8 mouse cellular contexts compared by ENCODE assay signal in genomic region chr5:107598380-107598779, GRCm38 (mm10). TPM values are rescaled to one million over a fixed set of nuclear protein-coding genes. Genes with fewer than 3 reads are reported as not detected.
DNase-seq lines count a peak whose midpoint lies in the region; ATAC-seq and TF ChIP-seq lines count a peak whose summit lies in the region.

No protein-coding gene starts in this region.

- WGBS in heart, embryonic 12.5 days = 26% methylated on average over 4 of the region's 4 CpGs
- WGBS in forebrain, embryonic 16.5 days = 20% methylated on average over 4 of the region's 4 CpGs
- 23% methylated on average over 4 of the region's 4 CpGs for WGBS in macrophage (ENCODE audit: missing documents)
- WGBS in cerebellum, adult 2 months = 28% methylated on average over 4 of the region's 4 CpGs

- in situ Hi-C loops in CH12.LX (cut with MboI; ENCODE audit: low pct_ligation_motif_present, low pct_unique_long_range_greater_than_20kb, low sequenced_read_pairs) = no loop called here

- H3K27me3 ChIP-seq in heart, embryonic 12.5 days (replicated peaks) = no peaks in the 10 kb centered on the region
- H3K27me3 ChIP-seq in CH12.LX (replicated peaks) = no peaks in the 10 kb centered on the region
- no peaks in the 10 kb centered on the region for H3K27me3 ChIP-seq in forebrain, embryonic 16.5 days (replicated peaks; ENCODE audit: control insufficient read depth, insufficient read depth, low read length)
- H3K27me3 ChIP-seq in cerebellum, adult 2 months (ENCODE audit: control insufficient read depth, insufficient read depth, low read length) = no peaks in the 10 kb centered on the region

- H3K79me2 ChIP-seq in CH12.LX (replicated peaks; ENCODE audit: control insufficient read depth, extremely low read depth, insufficient read depth, poor library complexity, severe bottlenecking) (peaks cover 3% of the 10 kb centered on the region; the same call in 1 of the 2 replicates), macrophage (ENCODE audit: inconsistent target) (no peaks in the 10 kb centered on the region)

- DNase-seq in heart, postnatal 10 days = no peak
- peak; percentile 18 for DNase-seq in CH12.LX (ENCODE audit: extremely low read depth)
- no peak for DNase-seq in ovary, postnatal 36 days (ENCODE audit: low spot score)
- DNase-seq in adrenal gland, adult (ENCODE audit: inconsistent age in 2 of 2, low spot score in 1 of 2) = no peak
- no peak for DNase-seq in cerebellum, adult 2 months

- no peak for TF ChIP-seq POLR2A in CH12.LX (IDR thresholded peaks at IDR 0.05; ENCODE audit: low read depth, low read length)
- no peak for TF ChIP-seq POLR2A in cerebellum, adult 2 months (IDR thresholded peaks at IDR 0.05; ENCODE audit: borderline replicate concordance, insufficient read depth, low read length)

- H3K4me2 ChIP-seq in heart, embryonic 12.5 days = peak overlapping the region; percentile 89
- peak overlapping the region; percentile 96 for H3K4me2 ChIP-seq in CH12.LX (ENCODE audit: insufficient read depth, low read depth, poor library complexity, severe bottlenecking)
- peak overlapping the region; percentile 71 for H3K4me2 ChIP-seq in forebrain, embryonic 16.5 days (ENCODE audit: low read length)

- dilution Hi-C loops in CH12.LX (cut with MboI; ENCODE audit: extremely low pct_ligation_motif_present, extremely low pct_unique_long_range_greater_than_20kb, low sequenced_read_pairs) = no loop called here

- peak overlapping the region; percentile 93; the same call in 1 of the 2 replicates for H3K9ac ChIP-seq in heart, embryonic 12.5 days
- H3K9ac ChIP-seq in CH12.LX (ENCODE audit: insufficient read depth, low read depth) = peak overlapping the region; percentile 81
- peak overlapping the region; percentile 83 for H3K9ac ChIP-seq in forebrain, embryonic 16.5 days (replicated peaks; ENCODE audit: low read depth, low read length)

- peaks cover 21% of the 10 kb centered on the region for H3K36me3 ChIP-seq in heart, embryonic 12.5 days
- H3K36me3 ChIP-seq in CH12.LX (replicated peaks in 1 of 2; ENCODE audit: control insufficient read depth in 1 of 2, insufficient read depth in 1 of 2, low read length in 1 of 2) = peaks cover 18 to 41% of the 10 kb centered on the region in 2 experiments
- H3K36me3 ChIP-seq in forebrain, embryonic 16.5 days (ENCODE audit: control insufficient read depth, insufficient read depth) = peaks cover 2% of the 10 kb centered on the region; the same call in 1 of the 2 replicates
- H3K36me3 ChIP-seq in macrophage (ENCODE audit: inconsistent target) = peaks cover 21% of the 10 kb centered on the region

- no peaks in the 10 kb centered on the region for H3K9me3 ChIP-seq in heart, embryonic 12.5 days (replicated peaks)
- H3K9me3 ChIP-seq in CH12.LX (replicated peaks; ENCODE audit: low read length) = no peaks in the 10 kb centered on the region
- no peaks in the 10 kb centered on the region for H3K9me3 ChIP-seq in forebrain, embryonic 16.5 days (ENCODE audit: control insufficient read depth, low read length)

- no peak overlapping the region for H3K27ac ChIP-seq in heart, embryonic 12.5 days (ENCODE audit: poor library complexity, severe bottlenecking)
- H3K27ac ChIP-seq in CH12.LX (ENCODE audit: insufficient read depth, low read depth) = no peak overlapping the region
- no peak overlapping the region; the same call in 1 of the 2 replicates for H3K27ac ChIP-seq in forebrain, embryonic 16.5 days (ENCODE audit: low read length)
- H3K27ac ChIP-seq in macrophage = no peak overlapping the region
- no peak overlapping the region for H3K27ac ChIP-seq in cerebellum, adult 2 months (ENCODE audit: insufficient read depth, low read length)

- TF ChIP-seq CTCF in CH12.LX (conservative IDR thresholded peaks at IDR 0.05 in 1 of 2, IDR thresholded peaks at IDR 0.05 in 1 of 2; ENCODE audit: low read depth in 2 of 2, low read length in 2 of 2) = no peak
- TF ChIP-seq CTCF in cerebellum, adult 2 months (IDR thresholded peaks at IDR 0.05; ENCODE audit: borderline replicate concordance, insufficient read depth, low read depth, low read length) = no peak

- intact Hi-C loops in heart, postnatal 10 days (cut with DNase I) = loop anchor here (5.0 kb wide), 1 partner anchor 161 kb away; the partner anchor contains the start of gene Btbd8

- no peak for TF ChIP-seq RAD21 in CH12.LX (IDR thresholded peaks at IDR 0.05; ENCODE audit: low read depth, low read length)

- ATAC-seq in heart, embryonic 12.5 days (ENCODE audit: insufficient number of reproducible peaks, low FRiP score) = no peak
- ATAC-seq in forebrain, embryonic 16.5 days = no peak

- H3K4me1 ChIP-seq in heart, embryonic 12.5 days (replicated peaks) = 0 out of 2 replicates have a peak, but pooled peaks cover 6% of the 10 kb centered on the region
- H3K4me1 ChIP-seq in CH12.LX (ENCODE audit: control insufficient read depth in 1 of 2, insufficient read depth in 2 of 2) = peaks cover 9 to 38% of the 10 kb centered on the region in 2 experiments
- peaks cover 11% of the 10 kb centered on the region for H3K4me1 ChIP-seq in forebrain, embryonic 16.5 days (replicated peaks; ENCODE audit: control insufficient read depth, insufficient read depth, low read length)
- no peaks in the 10 kb centered on the region for H3K4me1 ChIP-seq in cerebellum, adult 2 months (ENCODE audit: control insufficient read depth, insufficient read depth, low read length)

- no peak for TF ChIP-seq EP300 in CH12.LX (IDR thresholded peaks at IDR 0.05; ENCODE audit: low read length)

- peak overlapping the region; percentile 93 for H3K4me3 ChIP-seq in heart, embryonic 12.5 days
- H3K4me3 ChIP-seq in CH12.LX (replicated peaks in 1 of 3; ENCODE audit: low read depth in 2 of 3, low read length in 2 of 3, poor library complexity in 1 of 3) = peak overlapping the region; percentile 81 to 98 (median 91)
- H3K4me3 ChIP-seq in forebrain, embryonic 16.5 days (replicated peaks; ENCODE audit: low read length) = peak overlapping the region; percentile 79
- H3K4me3 ChIP-seq in macrophage (ENCODE audit: inconsistent target) = peak overlapping the region; percentile 66
- H3K4me3 ChIP-seq in cerebellum, adult 2 months (replicated peaks; ENCODE audit: insufficient read depth, low read depth, low read length) = no peak overlapping the region

TF ChIP-seq in CH12.LX, 34 proteins besides CTCF, POLR2A, EP300 and RAD21:
- no peak for TF ChIP-seq USF2 (conservative IDR thresholded peaks at IDR 0.05; ENCODE audit: low read depth, low read length)
- no peak for TF ChIP-seq TCF12 (IDR thresholded peaks at IDR 0.05; ENCODE audit: low read depth, low read length)
- TF ChIP-seq ZNF384 (IDR thresholded peaks at IDR 0.05; ENCODE audit: low read depth, low read length) = peak; percentile 66
- TF ChIP-seq MYC (IDR thresholded peaks at IDR 0.05; ENCODE audit: low read depth, low read length) = 0 out of 2 replicates have a peak, but pooled peaks have one; percentile 22
- TF ChIP-seq POLR2AphosphoS2 (IDR thresholded peaks at IDR 0.05; ENCODE audit: low read depth, low read length) = no peak
- TF ChIP-seq JUN (IDR thresholded peaks at IDR 0.05; ENCODE audit: insufficient read depth, low read depth, low read length) = no peak
- TF ChIP-seq MEF2A (IDR thresholded peaks at IDR 0.05; ENCODE audit: borderline replicate concordance, low read depth, low read length) = no peak
- no peak for TF ChIP-seq E2F4 (IDR thresholded peaks at IDR 0.05; ENCODE audit: insufficient replicate concordance, low read depth, low read length)
- TF ChIP-seq BHLHE40 (IDR thresholded peaks at IDR 0.05; ENCODE audit: low read depth, low read length) = no peak
- no peak for TF ChIP-seq IRF4 (IDR thresholded peaks at IDR 0.05; ENCODE audit: low read depth, low read length)
- peak; percentile 31 for TF ChIP-seq MAX (IDR thresholded peaks at IDR 0.05; ENCODE audit: low read length)
- no peak for TF ChIP-seq UBTF (IDR thresholded peaks at IDR 0.05; ENCODE audit: low read depth, low read length)
- peak; percentile 13; the same call in 1 of the 2 replicates for TF ChIP-seq SIN3A (IDR thresholded peaks at IDR 0.05; ENCODE audit: low read length)

RNA-seq across cellular contexts. Expression of gene Glmn, which starts 0.7 kb away (rescaled TPM):
- polyA plus RNA-seq in heart, embryonic 12.5 days (2016; fragmentation: Nextera tagmentation; extraction: Ambion mirVana) = 26.4 and 27.1 TPM in 2 replicates
- 1 to 10 TPM; 9.0 to 9.2 TPM for total RNA-seq in heart, postnatal 10 days (2021)
- total RNA-seq in CH12.LX (2012; rRNA removed) (11.6 and 16.9 TPM in 2 replicates), CH12.LX (2014; rRNA removed) (28.2 and 32.2 TPM in 2 replicates)
- polyA plus RNA-seq in CH12.LX (2012; ENCODE audit: insufficient read length, low read depth) (25.1 and 29.1 TPM in 2 replicates), macrophage (2018) (7.9 to 11.8 TPM (median 9.1 TPM) in 3 replicates)
- polyA plus RNA-seq in forebrain, embryonic 16.5 days (2015; fragmentation: Nextera tagmentation; extraction: Ambion mirVana) = 33.2 and 34.1 TPM in 2 replicates
- total RNA-seq in macrophage (2018; cell fraction: chromatin; rRNA removed) = 10 to 100 TPM in 20 of 26 experiments, 1 to 10 TPM in 6; 2.4 to 37.0 (median 23.8) TPM
- total RNA-seq in macrophage (2018; cell fraction: cytosol; rRNA removed) = 1 to 10 TPM; 4.9 to 9.2 (median 7.8) TPM
- total RNA-seq in macrophage (2018; cell fraction: nucleus; rRNA removed) = 10 to 100 TPM in 16 of 26 experiments, 1 to 10 TPM in 10; 2.2 to 35.6 (median 16.4) TPM
- 16.3 and 16.8 TPM in 2 replicates for polyA plus RNA-seq in cerebellum, adult 2 months (2012; rRNA removed)

RNA-seq across cellular contexts. Expression of gene Rpap2, which starts 1.2 kb away (rescaled TPM):
- polyA plus RNA-seq in heart, embryonic 12.5 days (2016; fragmentation: Nextera tagmentation; extraction: Ambion mirVana) = 11.7 and 13.7 TPM in 2 replicates
- 10 to 100 TPM in 1 of 2 experiments, 1 to 10 TPM in 1; 9.2 to 10.0 TPM for total RNA-seq in heart, postnatal 10 days (2021)
- total RNA-seq in CH12.LX (2012; rRNA removed) = 24.3 and 27.0 TPM in 2 replicates
- 38.1 and 42.7 TPM in 2 replicates for total RNA-seq in CH12.LX (2014; rRNA removed)
- polyA plus RNA-seq in CH12.LX (2012; ENCODE audit: insufficient read length, low read depth) = 28.3 and 31.0 TPM in 2 replicates
- 22.2 and 24.8 TPM in 2 replicates for polyA plus RNA-seq in forebrain, embryonic 16.5 days (2015; fragmentation: Nextera tagmentation; extraction: Ambion mirVana)
- 10 to 100 TPM in 23 of 26 experiments, 1 to 10 TPM in 3; 4.1 to 67.8 (median 34.1) TPM for total RNA-seq in macrophage (2018; cell fraction: chromatin; rRNA removed)
- total RNA-seq in macrophage (2018; cell fraction: cytosol; rRNA removed) = 10 to 100 TPM in 24 of 26 experiments, 1 to 10 TPM in 2; 7.3 to 17.8 (median 16.2) TPM
- 10 to 100 TPM in 19 of 26 experiments, 1 to 10 TPM in 7; 5.9 to 41.6 (median 17.8) TPM for total RNA-seq in macrophage (2018; cell fraction: nucleus; rRNA removed)
- 13.0 to 15.4 TPM (median 15.3 TPM) in 3 replicates for polyA plus RNA-seq in macrophage (2018)
- polyA plus RNA-seq in cerebellum, adult 2 months (2012; rRNA removed) = 12.5 and 13.4 TPM in 2 replicates
